Mouse (Mus musculus) brain, embryonic 14.5 days (tissue): ENCODE measurements around the gene Adprm.

ENCODE experiments used
- CTCF ChIP-seq: fragments of 200-500 bp; IDR thresholded peaks from 2 replicates; pipeline ENCODE4 v1.5.1; 2012; ENCODE audit warnings: inconsistent platforms, mild to moderate bottlenecking, moderate library complexity, borderline replicate concordance; ENCODE audit not compliant: insufficient read depth, insufficient read length; ENCODE audit errors: extremely low read depth
- POLR2A ChIP-seq: fragments of 200-500 bp; IDR thresholded peaks from 2 replicates; pipeline ENCODE4 v1.6.1; 2012; ENCODE audit warnings: mild to moderate bottlenecking, inconsistent platforms, borderline replicate concordance; ENCODE audit not compliant: poor library complexity, insufficient read depth, insufficient read length, severe bottlenecking; ENCODE audit errors: extremely low read depth

DNA sequence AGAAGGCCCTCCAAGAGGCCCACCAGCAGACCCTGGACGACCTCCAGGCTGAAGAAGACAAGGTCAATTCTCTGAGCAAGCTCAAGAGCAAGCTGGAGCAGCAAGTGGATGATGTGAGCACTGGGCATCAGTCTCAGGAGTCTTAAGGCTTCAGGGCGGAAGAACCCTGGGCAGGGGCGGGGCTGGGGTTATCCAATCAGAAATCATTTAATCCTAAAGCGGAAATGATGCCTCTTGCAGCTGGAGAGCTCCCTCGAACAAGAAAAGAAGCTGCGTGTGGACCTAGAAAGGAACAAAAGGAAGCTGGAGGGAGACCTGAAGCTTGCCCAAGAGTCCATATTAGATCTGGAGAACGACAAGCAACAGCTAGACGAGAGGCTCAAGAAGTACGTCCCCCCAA lies 40.8 kb upstream of the Adprm start:
- TF ChIP-seq CTCF (no peak), POLR2A (no peak)
